Mouse (Mus musculus): ENCODE measurements around the gene Rftn2.

- no peak for TF ChIP-seq TAL1 (IDR thresholded peaks at IDR 0.05; ENCODE audit: low read length)
- no peak for TF ChIP-seq GATA1 (IDR thresholded peaks at IDR 0.05; ENCODE audit: low read length)
These were observed 92.3 kb downstream of the Rftn2 start for GRCm38 (mm10) chr1:55134301-55134700.

Data from erythroblast, embryonic 14.5 days (primary cell).